Mouse (Mus musculus): Measurements from ENCODE around the gene Atl1.

DNA sequence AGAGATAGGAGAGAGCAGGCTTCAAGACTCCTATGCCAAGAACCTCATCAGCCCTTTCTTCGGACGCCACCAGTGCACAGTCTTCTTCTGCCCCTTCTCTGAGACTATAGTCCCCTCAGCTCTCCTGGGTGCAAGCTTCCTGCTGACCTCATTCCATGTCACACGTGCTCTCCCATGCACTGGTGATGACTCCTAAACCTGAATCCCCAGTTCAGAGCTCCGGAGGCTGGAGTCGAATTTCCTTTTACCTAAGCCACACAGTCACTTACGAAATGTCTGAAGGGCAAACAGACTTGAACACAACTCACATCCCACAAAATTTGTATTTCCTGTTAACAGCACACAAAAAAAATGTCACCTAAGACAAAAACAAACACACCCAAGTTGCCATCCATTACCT lies 4.6 kb upstream of the Atl1 start:
- TF ChIP-seq POLR2A (IDR thresholded peaks at IDR 0.05; ENCODE audit: insufficient read depth, low read length): no peak
- TF ChIP-seq CTCF (IDR thresholded peaks at IDR 0.05; ENCODE audit: low read depth, low read length): no peak
- TF ChIP-seq EP300 (IDR thresholded peaks at IDR 0.05; ENCODE audit: insufficient read depth, low read depth, low read length): no peak

All from ES-Bruce4 (cell line).